Mouse (Mus musculus): ENCODE results near the gene Olfr685. TPM values are rescaled to one million over a fixed set of nuclear protein-coding genes. Genes with fewer than 3 reads are reported as not detected.
A peak's percentile ranks its signal among the peaks of the same experiment; 100 is the strongest.

Olfr685 gene
- polyA plus RNA-seq (2014; fragmentation: Nextera tagmentation; extraction: Ambion mirVana): not detected in 2 replicates

DNA sequence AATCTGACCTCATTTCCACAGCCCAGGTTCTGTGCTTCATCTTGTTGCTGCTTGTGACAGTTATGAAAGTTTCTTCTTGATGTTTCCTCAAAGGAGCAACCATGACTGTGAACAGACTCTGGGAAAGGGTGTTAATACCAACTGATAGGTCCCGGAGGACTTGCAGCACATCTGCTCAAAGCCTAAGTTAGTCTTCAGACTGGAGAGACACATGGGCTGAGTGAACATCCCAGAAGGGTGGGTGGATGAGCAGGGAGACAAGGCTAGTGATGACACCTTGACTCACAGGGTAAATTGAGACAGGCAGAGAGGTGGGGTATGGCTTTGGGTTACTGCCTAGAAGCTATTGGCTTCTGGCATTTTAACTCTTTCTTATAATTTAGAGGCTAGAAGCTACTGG is at the start of gene Olfr685:
Gene Olfr685 (minus strand): TSS at position 101 of the 400 bp plus-strand sequence.
- Histone ChIP-seq H3K9me3 (ENCODE audit: control insufficient read depth, low read length) (no peaks in the 10 kb centered on the region), H3K36me3 (replicated peaks; ENCODE audit: control insufficient read depth, insufficient read depth) (no peaks in the 10 kb centered on the region), H3K27ac (no peak within 1 kb of the TSS), H3K9ac (no peak within 1 kb of the TSS), H3K27me3 (ENCODE audit: control insufficient read depth, insufficient read depth, low read length) (no peaks in the 10 kb centered on the region), H3K4me1 (replicated peaks; ENCODE audit: control insufficient read depth, insufficient read depth, low read length) (no peaks in the 10 kb centered on the region), H3K4me3 (replicated peaks; ENCODE audit: low read length) (no peak within 1 kb of the TSS), H3K4me2 (replicated peaks) (no peak within 1 kb of the TSS)
- ATAC-seq (ENCODE audit: low FRiP score): no peak
- no peak for DNase-seq (ENCODE audit: low spot score)
- 92% methylated on average over 1 of the region's 1 CpGs for WGBS

- Histone ChIP-seq H3K4me2 (replicated peaks) (no peak overlapping the region), H3K4me3 (replicated peaks; ENCODE audit: low read length) (no peak overlapping the region), H3K27ac (no peak overlapping the region), H3K9ac (no peak overlapping the region), H3K9me3 (ENCODE audit: control insufficient read depth, low read length) (no peaks in the 10 kb centered on the region), H3K27me3 (ENCODE audit: control insufficient read depth, insufficient read depth, low read length) (no peaks in the 10 kb centered on the region), H3K4me1 (replicated peaks; ENCODE audit: control insufficient read depth, insufficient read depth, low read length) (no peaks in the 10 kb centered on the region), H3K36me3 (replicated peaks; ENCODE audit: control insufficient read depth, insufficient read depth) (no peaks in the 10 kb centered on the region)
- ATAC-seq (ENCODE audit: low FRiP score) (no peak), DNase-seq (ENCODE audit: low spot score) (no peak)
- 85% methylated on average over 2 of the region's 2 CpGs for WGBS
These were observed 43.6 kb upstream of the Olfr685 start for GRCm38 (mm10) chr7:105229386-105229785.

DNA sequence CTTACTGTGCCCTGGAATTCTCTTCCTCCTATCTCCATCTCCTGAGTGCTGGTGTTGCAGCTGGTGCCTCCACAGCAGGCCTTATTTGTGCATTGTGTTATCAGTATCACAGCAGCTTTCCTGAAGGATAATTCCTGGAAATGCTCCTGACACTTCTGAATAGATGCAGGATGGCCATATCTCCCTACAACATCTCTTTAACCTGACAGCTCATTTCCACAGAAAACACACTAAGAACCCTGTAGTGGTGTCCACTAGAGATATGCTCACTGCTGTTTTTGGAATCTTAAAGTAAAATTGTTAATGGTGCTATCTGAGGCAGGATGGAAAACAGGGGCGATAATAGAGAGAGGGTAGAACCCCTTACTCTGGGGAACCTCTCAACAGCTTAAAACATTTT is 42.3 kb upstream of the Olfr685 start:
- Histone ChIP-seq H3K9ac (no peak overlapping the region), H3K4me3 (replicated peaks; ENCODE audit: low read length) (no peak overlapping the region), H3K27me3 (ENCODE audit: control insufficient read depth, insufficient read depth, low read length) (no peaks in the 10 kb centered on the region), H3K36me3 (replicated peaks; ENCODE audit: control insufficient read depth, insufficient read depth) (no peaks in the 10 kb centered on the region), H3K9me3 (ENCODE audit: control insufficient read depth, low read length) (no peaks in the 10 kb centered on the region), H3K4me2 (replicated peaks) (no peak overlapping the region), H3K27ac (no peak overlapping the region), H3K4me1 (replicated peaks; ENCODE audit: control insufficient read depth, insufficient read depth, low read length) (no peaks in the 10 kb centered on the region)
- 88% methylated on average over 1 of the region's 1 CpGs for WGBS
- ATAC-seq (ENCODE audit: low FRiP score) (no peak), DNase-seq (ENCODE audit: low spot score) (no peak)

DNA sequence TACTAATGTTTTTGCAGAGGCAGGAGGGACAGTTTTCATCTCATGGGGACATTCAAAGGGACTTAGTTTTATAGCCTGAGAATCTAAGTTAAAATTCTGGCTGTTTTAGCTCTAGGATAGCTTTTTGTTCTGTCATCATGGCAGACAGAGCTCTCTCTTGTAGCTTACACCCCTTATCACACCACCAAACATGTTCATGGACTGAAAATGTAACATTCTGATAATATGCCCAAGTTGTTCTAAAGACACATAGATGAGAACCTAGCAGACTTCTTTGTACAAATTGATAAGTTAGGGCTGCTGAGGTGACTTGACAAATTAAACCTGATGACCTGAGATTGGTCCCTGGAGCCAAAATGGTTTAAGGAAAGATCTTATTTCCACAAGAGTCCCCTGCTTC is 40.9 kb upstream of the Olfr685 start:
- no peak overlapping the region for H3K4me2 ChIP-seq (replicated peaks)
- no peak for DNase-seq (ENCODE audit: low spot score)
- no peaks in the 10 kb centered on the region for H3K27me3 ChIP-seq (ENCODE audit: control insufficient read depth, insufficient read depth, low read length)
- H3K36me3 ChIP-seq (replicated peaks; ENCODE audit: control insufficient read depth, insufficient read depth): no peaks in the 10 kb centered on the region
- no peak for ATAC-seq (ENCODE audit: low FRiP score)
- H3K9ac ChIP-seq: no peak overlapping the region
- no peaks in the 10 kb centered on the region for H3K9me3 ChIP-seq (ENCODE audit: control insufficient read depth, low read length)
- no peak overlapping the region for H3K27ac ChIP-seq
- no peaks in the 10 kb centered on the region for H3K4me1 ChIP-seq (replicated peaks; ENCODE audit: control insufficient read depth, insufficient read depth, low read length)
- H3K4me3 ChIP-seq (replicated peaks; ENCODE audit: low read length): no peak overlapping the region

GRCm38 (mm10) chr7:105226072-105226471 is 40.3 kb upstream of the Olfr685 start:
- DNase-seq (ENCODE audit: low spot score): no peak
- H3K27ac ChIP-seq: no peak overlapping the region

DNA sequence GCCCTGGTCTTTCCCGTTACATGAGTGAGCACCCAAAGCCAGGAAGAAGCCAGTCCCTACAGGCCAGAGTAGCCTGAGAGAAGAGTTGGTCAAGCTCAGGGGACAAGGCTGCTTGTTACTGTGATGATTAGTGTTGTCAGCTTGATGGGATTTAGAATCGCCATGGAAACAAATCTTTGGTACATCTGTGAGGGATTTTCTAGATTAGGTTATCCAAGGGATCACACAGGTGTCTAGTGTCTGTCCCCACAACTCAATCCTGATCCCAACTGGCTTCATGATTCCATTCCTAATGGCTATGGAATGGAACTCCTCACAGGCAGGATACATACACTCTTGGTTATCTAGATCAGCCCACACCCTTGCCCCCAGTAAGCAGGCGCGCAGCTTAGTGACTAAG is 32.5 kb upstream of the Olfr685 start:
- H3K27me3 ChIP-seq (ENCODE audit: control insufficient read depth, insufficient read depth, low read length): no peaks in the 10 kb centered on the region
- no peak for ATAC-seq (ENCODE audit: low FRiP score)
- H3K4me3 ChIP-seq (replicated peaks; ENCODE audit: low read length): no peak overlapping the region
- no peak for DNase-seq (ENCODE audit: low spot score)
- no peaks in the 10 kb centered on the region for H3K36me3 ChIP-seq (replicated peaks; ENCODE audit: control insufficient read depth, insufficient read depth)
- H3K4me1 ChIP-seq (replicated peaks; ENCODE audit: control insufficient read depth, insufficient read depth, low read length): no peaks in the 10 kb centered on the region
- no peaks in the 10 kb centered on the region for H3K9me3 ChIP-seq (ENCODE audit: control insufficient read depth, low read length)
- 72% methylated on average over 4 of the region's 4 CpGs for WGBS
- no peak overlapping the region for H3K4me2 ChIP-seq (replicated peaks)
- H3K27ac ChIP-seq: no peak overlapping the region
- no peak overlapping the region for H3K9ac ChIP-seq

More at GRCm38 (mm10) chr7:105226072-105226471, 40.3 kb upstream of the Olfr685 start:
- Histone ChIP-seq H3K9ac (no peak overlapping the region), H3K4me3 (replicated peaks; ENCODE audit: low read length) (no peak overlapping the region), H3K27me3 (ENCODE audit: control insufficient read depth, insufficient read depth, low read length) (no peaks in the 10 kb centered on the region), H3K4me1 (replicated peaks; ENCODE audit: control insufficient read depth, insufficient read depth, low read length) (no peaks in the 10 kb centered on the region), H3K36me3 (replicated peaks; ENCODE audit: control insufficient read depth, insufficient read depth) (no peaks in the 10 kb centered on the region), H3K9me3 (ENCODE audit: control insufficient read depth, low read length) (no peaks in the 10 kb centered on the region), H3K4me2 (replicated peaks) (no peak overlapping the region)
- ATAC-seq (ENCODE audit: low FRiP score): no peak

DNA sequence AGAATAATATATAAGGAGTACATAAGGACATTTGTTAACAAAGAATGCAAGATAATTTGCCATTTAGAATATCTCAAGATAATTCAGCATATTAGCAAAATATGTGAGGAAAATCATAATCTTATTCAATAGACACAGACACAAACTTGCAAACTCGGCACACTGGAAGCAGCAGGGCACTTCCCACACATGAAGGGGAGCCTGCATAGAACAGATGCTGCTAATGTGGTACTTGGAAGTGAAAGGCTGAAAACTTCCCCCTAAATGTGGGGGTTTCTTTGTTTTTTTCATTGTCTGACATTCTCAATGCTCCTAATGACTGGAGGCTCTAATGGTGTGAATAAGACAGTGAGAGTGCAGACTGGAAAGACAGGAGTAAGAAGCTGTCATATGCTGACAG is 28.9 kb upstream of the Olfr685 start:
- Histone ChIP-seq H3K9ac (no peak overlapping the region), H3K9me3 (ENCODE audit: control insufficient read depth, low read length) (no peaks in the 10 kb centered on the region), H3K27ac (no peak overlapping the region), H3K27me3 (ENCODE audit: control insufficient read depth, insufficient read depth, low read length) (no peaks in the 10 kb centered on the region), H3K4me3 (replicated peaks; ENCODE audit: low read length) (no peak overlapping the region), H3K36me3 (replicated peaks; ENCODE audit: control insufficient read depth, insufficient read depth) (no peaks in the 10 kb centered on the region), H3K4me1 (replicated peaks; ENCODE audit: control insufficient read depth, insufficient read depth, low read length) (no peaks in the 10 kb centered on the region), H3K4me2 (replicated peaks) (no peak overlapping the region)
- ATAC-seq (ENCODE audit: low FRiP score): no peak
- no peak for DNase-seq (ENCODE audit: low spot score)
- WGBS: 54% methylated on average over 1 of the region's 1 CpGs

- Histone ChIP-seq H3K36me3 (replicated peaks; ENCODE audit: control insufficient read depth, insufficient read depth) (no peaks in the 10 kb centered on the region), H3K9ac (no peak within 1 kb of the TSS)
These were observed 21.6 kb upstream of the Olfr685 start, which contains the start of gene Olfr686 for GRCm38 (mm10) chr7:105207385-105207784. Gene Olfr686, minus strand, starts transcription at chr7:105207485.

GRCm38 (mm10) chr7:105170773-105171172 is 15.0 kb downstream of the Olfr685 start:
- ATAC-seq (ENCODE audit: low FRiP score) (no peak), DNase-seq (ENCODE audit: low spot score) (peak; percentile 25)
- no peaks in the 10 kb centered on the region for H3K27me3 ChIP-seq (ENCODE audit: control insufficient read depth, insufficient read depth, low read length)
- 59% methylated on average over 4 of the region's 4 CpGs for WGBS
- no peak overlapping the region for H3K9ac ChIP-seq
- no peak overlapping the region for H3K4me2 ChIP-seq (replicated peaks)
- H3K36me3 ChIP-seq (replicated peaks; ENCODE audit: control insufficient read depth, insufficient read depth): no peaks in the 10 kb centered on the region
- no peaks in the 10 kb centered on the region for H3K9me3 ChIP-seq (ENCODE audit: control insufficient read depth, low read length)
- no peak overlapping the region for H3K27ac ChIP-seq
- H3K4me1 ChIP-seq (replicated peaks; ENCODE audit: control insufficient read depth, insufficient read depth, low read length): no peaks in the 10 kb centered on the region
- no peak overlapping the region for H3K4me3 ChIP-seq (replicated peaks; ENCODE audit: low read length)

More at GRCm38 (mm10) chr7:105207385-105207784, 21.6 kb upstream of the Olfr685 start, which contains the start of gene Olfr686:
- H3K4me2 ChIP-seq (replicated peaks): no peak within 1 kb of the TSS
- H3K27me3 ChIP-seq (ENCODE audit: control insufficient read depth, insufficient read depth, low read length): no peaks in the 10 kb centered on the region
- no peaks in the 10 kb centered on the region for H3K9me3 ChIP-seq (ENCODE audit: control insufficient read depth, low read length)
- no peak within 1 kb of the TSS for H3K27ac ChIP-seq
- no peaks in the 10 kb centered on the region for H3K4me1 ChIP-seq (replicated peaks; ENCODE audit: control insufficient read depth, insufficient read depth, low read length)
- DNase-seq (ENCODE audit: low spot score) (no peak), ATAC-seq (ENCODE audit: low FRiP score) (no peak)
- H3K4me3 ChIP-seq (replicated peaks; ENCODE audit: low read length): no peak within 1 kb of the TSS

DNA sequence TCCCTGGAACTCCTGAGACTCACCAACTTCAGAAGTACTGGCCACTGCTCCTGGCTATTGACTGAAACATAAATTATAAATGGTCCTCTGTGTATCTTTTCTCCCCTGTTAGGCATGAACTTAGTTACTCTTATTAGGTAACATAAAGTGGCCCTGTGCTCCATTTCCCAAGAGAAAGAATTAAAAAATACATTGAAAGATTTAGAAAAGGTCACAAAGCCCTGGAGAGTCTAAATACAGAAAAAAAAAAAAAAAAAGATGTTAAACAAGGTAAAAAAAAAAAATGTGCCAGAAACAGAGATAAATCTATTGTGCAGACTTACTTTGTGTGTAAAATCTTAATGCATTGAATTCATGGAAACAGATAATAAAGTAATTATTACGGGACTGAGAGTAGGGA is 22.3 kb downstream of the Olfr685 start, which contains the start of gene Olfr684:
Gene Olfr684 (minus strand): TSS at position 101 of the 400 bp plus-strand sequence.
- no peaks in the 10 kb centered on the region for H3K4me1 ChIP-seq (replicated peaks; ENCODE audit: control insufficient read depth, insufficient read depth, low read length)
- H3K9ac ChIP-seq: no peak within 1 kb of the TSS
- ATAC-seq (ENCODE audit: low FRiP score): no peak
- H3K27me3 ChIP-seq (ENCODE audit: control insufficient read depth, insufficient read depth, low read length): no peaks in the 10 kb centered on the region
- no peaks in the 10 kb centered on the region for H3K9me3 ChIP-seq (ENCODE audit: control insufficient read depth, low read length)
- H3K27ac ChIP-seq: no peak within 1 kb of the TSS
- no peak for DNase-seq (ENCODE audit: low spot score)
- 82% methylated on average over 1 of the region's 1 CpGs for WGBS
- no peaks in the 10 kb centered on the region for H3K36me3 ChIP-seq (replicated peaks; ENCODE audit: control insufficient read depth, insufficient read depth)
- H3K4me3 ChIP-seq (replicated peaks; ENCODE audit: low read length): no peak within 1 kb of the TSS
- H3K4me2 ChIP-seq (replicated peaks): no peak within 1 kb of the TSS
